Mouse (Mus musculus) CH12.LX (cell line): ENCODE data around the gene Cables2. TPM values are rescaled to one million over a fixed set of nuclear protein-coding genes. Genes with fewer than 3 reads are reported as not detected.

Experiments
- DNase-seq: peaks from one replicate; pipeline ENCODE4 v3.0.0-alpha.2; 2013; ENCODE audit errors: extremely low read depth
- H3K27ac ChIP-seq: 2 replicates; pipeline ENCODE4 v1.5.1; 2012; ENCODE audit warnings: low read depth, mild to moderate bottlenecking, control low read depth, moderate library complexity; ENCODE audit not compliant: insufficient read depth
- H3K27me3 ChIP-seq: replicated peaks from 2 replicates; pipeline ENCODE3; 2012; ENCODE audit warnings: inconsistent platforms
- H3K36me3 ChIP-seq, 2 experiments: replicated peaks in 1 of 2; 2 replicates each; pipeline versions ENCODE3 to v1.6.1; 2012; ENCODE audit warnings: inconsistent platforms in 1 of 2, low read length in 1 of 2, mild to moderate bottlenecking in 1 of 2, mixed read lengths in 1 of 2, moderate library complexity in 1 of 2; ENCODE audit not compliant: control insufficient read depth in 1 of 2, insufficient read depth in 1 of 2
- H3K4me1 ChIP-seq, 2 experiments: 2 replicates each; pipeline ENCODE4 v1.6.1; 2012; ENCODE audit warnings: inconsistent platforms in 1 of 2, moderate library complexity in 1 of 2; ENCODE audit not compliant: insufficient read depth in 2 of 2, control insufficient read depth in 1 of 2
- H3K4me2 ChIP-seq: 2 replicates; pipeline ENCODE4 v1.6.1; 2012; ENCODE audit warnings: low read depth, mild to moderate bottlenecking, control low read depth; ENCODE audit not compliant: poor library complexity, insufficient read depth, severe bottlenecking
- H3K4me3 ChIP-seq, 3 experiments: fragments of 150-350 bp in 1 of 3; sonication (generic) in 1 of 3; replicated peaks in 1 of 3; 2 replicates each; pipeline versions ENCODE3 to v1.5.1; 2011 to 2012; ENCODE audit warnings: low read depth in 2 of 3, low read length in 2 of 3, mild to moderate bottlenecking in 2 of 3, moderate library complexity in 2 of 3, control low read depth in 1 of 3, improper control_type of control experiment in 1 of 3, inconsistent platforms in 1 of 3, mixed read lengths in 1 of 3; ENCODE audit not compliant: poor library complexity in 1 of 3
- H3K79me2 ChIP-seq: replicated peaks from 2 replicates; pipeline ENCODE4 v1.6.1; 2012; ENCODE audit warnings: mild to moderate bottlenecking, moderate library complexity; ENCODE audit not compliant: control insufficient read depth, poor library complexity, insufficient read depth, severe bottlenecking; ENCODE audit errors: extremely low read depth
- H3K9ac ChIP-seq: 2 replicates; pipeline ENCODE4 v1.6.1; 2012; ENCODE audit warnings: low read depth, mild to moderate bottlenecking, control low read depth, moderate library complexity; ENCODE audit not compliant: insufficient read depth
- H3K9me3 ChIP-seq: replicated peaks from 2 replicates; pipeline ENCODE3; 2012; ENCODE audit warnings: low read length, inconsistent platforms, mixed read lengths
- BHLHE40 ChIP-seq: IDR thresholded peaks from 2 replicates; pipeline ENCODE4 v1.6.1; 2011; ENCODE audit warnings: mild to moderate bottlenecking, low read depth, low read length, improper control_type of control experiment
- CHD2 ChIP-seq: IDR thresholded peaks from 2 replicates; pipeline ENCODE4 v1.6.1; 2011; ENCODE audit warnings: low read length, improper control_type of control experiment
- E2F4 ChIP-seq: IDR thresholded peaks from 2 replicates; pipeline ENCODE4 v1.6.1; 2011; ENCODE audit warnings: low read depth, low read length, improper control_type of control experiment; ENCODE audit not compliant: insufficient replicate concordance
- ELF1 ChIP-seq: IDR thresholded peaks from 2 replicates; pipeline ENCODE4 v1.6.1; 2014; ENCODE audit warnings: low read depth, mild to moderate bottlenecking, inconsistent platforms, low read length, improper control_type of control experiment
- ETS1 ChIP-seq: conservative IDR thresholded peaks from 2 replicates; pipeline ENCODE4 v1.6.1; 2012; ENCODE audit warnings: low read depth, mild to moderate bottlenecking, inconsistent platforms, low read length, improper control_type of control experiment, moderate library complexity
- HCFC1 ChIP-seq: IDR thresholded peaks from 2 replicates; pipeline ENCODE4 v1.6.1; 2012; ENCODE audit warnings: low read depth, mild to moderate bottlenecking, inconsistent platforms, low read length, improper control_type of control experiment
- IRF4 ChIP-seq: IDR thresholded peaks from 2 replicates; pipeline ENCODE4 v1.6.1; 2014; ENCODE audit warnings: low read depth, mild to moderate bottlenecking, inconsistent platforms, low read length, improper control_type of control experiment
- JUN ChIP-seq: IDR thresholded peaks from 2 replicates; pipeline ENCODE4 v1.6.1; 2011; ENCODE audit warnings: low read depth, mild to moderate bottlenecking, low read length, improper control_type of control experiment, moderate library complexity; ENCODE audit not compliant: insufficient read depth
- MAFK ChIP-seq: IDR thresholded peaks from 2 replicates; pipeline ENCODE4 v1.6.1; 2011; ENCODE audit warnings: low read length, improper control_type of control experiment; ENCODE audit not compliant: insufficient replicate concordance
- MAX ChIP-seq: IDR thresholded peaks from 2 replicates; pipeline ENCODE4 v1.6.1; 2011; ENCODE audit warnings: low read length, improper control_type of control experiment
- MAZ ChIP-seq: IDR thresholded peaks from 2 replicates; pipeline ENCODE4 v1.6.1; 2012; ENCODE audit warnings: low read depth, mild to moderate bottlenecking, inconsistent platforms, low read length, improper control_type of control experiment, moderate library complexity
- MEF2A ChIP-seq: IDR thresholded peaks from 2 replicates; pipeline ENCODE4 v1.6.1; 2014; ENCODE audit warnings: low read depth, mild to moderate bottlenecking, inconsistent platforms, low read length, improper control_type of control experiment, borderline replicate concordance
- MXI1 ChIP-seq: IDR thresholded peaks from 2 replicates; pipeline ENCODE4 v1.6.1; 2011; ENCODE audit warnings: mild to moderate bottlenecking, low read depth, low read length, improper control_type of control experiment
- MYC ChIP-seq: IDR thresholded peaks from 2 replicates; pipeline ENCODE4 v1.6.1; 2011; ENCODE audit warnings: low read depth, mild to moderate bottlenecking, improper control_type of control experiment, low read length
- NRF1 ChIP-seq: IDR thresholded peaks from 2 replicates; pipeline ENCODE4 v1.6.1; 2014; ENCODE audit warnings: low read depth, mild to moderate bottlenecking, inconsistent platforms, low read length, improper control_type of control experiment, moderate library complexity
- POLR2AphosphoS2 ChIP-seq: IDR thresholded peaks from 2 replicates; pipeline ENCODE4 v1.6.1; 2011; ENCODE audit warnings: low read depth, low read length, improper control_type of control experiment
- UBTF ChIP-seq: IDR thresholded peaks from 2 replicates; pipeline ENCODE4 v1.6.1; 2012; ENCODE audit warnings: low read depth, mild to moderate bottlenecking, inconsistent platforms, low read length, improper control_type of control experiment, moderate library complexity
- USF2 ChIP-seq: conservative IDR thresholded peaks from 2 replicates; pipeline ENCODE4 v1.6.1; 2011; ENCODE audit warnings: low read depth, low read length, improper control_type of control experiment
- ZKSCAN1 ChIP-seq: IDR thresholded peaks from 2 replicates; pipeline ENCODE4 v1.6.1; 2012; ENCODE audit warnings: low read depth, inconsistent platforms, low read length, improper control_type of control experiment, borderline replicate concordance
- ZMIZ1 ChIP-seq: IDR thresholded peaks from 2 replicates; pipeline ENCODE4 v1.6.1; 2012; ENCODE audit warnings: low read depth, mild to moderate bottlenecking, inconsistent platforms, low read length, improper control_type of control experiment
- ZNF384 ChIP-seq: IDR thresholded peaks from 2 replicates; pipeline ENCODE4 v1.6.1; 2012; ENCODE audit warnings: low read depth, low read length, improper control_type of control experiment, inconsistent platforms
- dilution Hi-C: fragments of 300-500 bp; cut with MboI; formaldehyde crosslinking; loops from 2 replicates; pipeline ENCODE4 v1.14.3; 2020; ENCODE audit warnings: low sequenced_read_pairs; ENCODE audit not compliant: extremely low pct_unique_long_range_greater_than_20kb, extremely low pct_ligation_motif_present
- in situ Hi-C: fragments of 300-500 bp; cut with MboI; formaldehyde crosslinking; loops from 3 replicates; pipeline ENCODE4 v1.14.3; 2019; ENCODE audit warnings: low sequenced_read_pairs, low pct_ligation_motif_present, low pct_unique_long_range_greater_than_20kb, mixed read lengths
- polyA plus RNA-seq: library from polyadenylated mRNA; unstranded; fragments of >175 nt; gene quantifications from 2 replicates; pipeline ENCODE4 v1.2.1, GENCODE M21; 2012; ENCODE audit warnings: low read depth; ENCODE audit not compliant: insufficient read length
- total RNA-seq, 2 experiments: library from RNA; depleted of rRNA; stranded (reverse); fragments of 300-350 nt in 1 of 2; fragments of >200 nt in 1 of 2; gene quantifications; 2 replicates each; pipeline ENCODE4 v1.2.3; 2012 to 2014

The Cables2 gene
- total and polyA plus RNA-seq, 3 experiments: 13.0 to 29.9 (median 17.2) TPM

DNA sequence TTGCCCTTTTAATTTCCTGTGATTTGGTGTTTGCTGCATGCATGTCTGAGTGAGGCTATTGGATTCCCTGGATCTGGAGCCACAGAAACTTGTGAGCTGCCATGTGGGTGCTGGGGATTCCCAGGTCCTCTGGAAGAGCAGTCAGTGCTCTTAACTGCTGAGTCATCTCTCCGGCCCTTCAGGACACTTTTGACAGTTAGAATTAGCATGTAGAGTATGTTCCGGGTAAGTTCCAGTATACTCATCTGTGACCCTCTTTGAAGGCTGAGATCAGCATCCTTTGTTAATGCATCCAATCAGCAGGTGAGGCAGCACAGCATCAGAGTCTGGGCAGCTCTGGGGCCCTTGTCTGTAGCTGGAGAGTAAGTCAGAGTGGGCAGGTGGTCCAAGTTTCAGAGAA, 27.0 kb upstream of the Cables2 start:
- dilution Hi-C loops: no loop called here
- no peak overlapping the region for H3K4me3 ChIP-seq
- H3K4me2 ChIP-seq: no peak overlapping the region
- peak; percentile 95 for TF ChIP-seq MAFK
- TF ChIP-seq NRF1: no peak
- TF ChIP-seq ELF1: peak; percentile 43; the same call in 1 of the 2 replicates
- TF ChIP-seq ETS1: peak; percentile 72
- no peak for TF ChIP-seq POLR2AphosphoS2
- peak; percentile 34; the same call in 1 of the 2 replicates for TF ChIP-seq MEF2A
- 0 out of 2 replicates have a peak, but pooled peaks have one; percentile 40 for TF ChIP-seq MXI1
- peak; percentile 56; the same call in 1 of the 2 replicates for TF ChIP-seq IRF4
- peak; percentile 43; the same call in 1 of the 2 replicates for TF ChIP-seq BHLHE40
- TF ChIP-seq, all 38 proteins: peak for 7
- Histone ChIP-seq H3K9ac (no peak overlapping the region), H3K9me3 (no peaks in the 10 kb centered on the region), H3K36me3 (no peaks in the 10 kb centered on the region), H3K4me1 (peaks cover 6 to 26% of the 10 kb centered on the region in 2 experiments; a peak in 3 of 4 replicates), H3K79me2 (no peaks in the 10 kb centered on the region), H3K27me3 (no peaks in the 10 kb centered on the region), H3K27ac (no peak overlapping the region)
- in situ Hi-C loops: no loop called here
- peak; percentile 53 for DNase-seq

DNA sequence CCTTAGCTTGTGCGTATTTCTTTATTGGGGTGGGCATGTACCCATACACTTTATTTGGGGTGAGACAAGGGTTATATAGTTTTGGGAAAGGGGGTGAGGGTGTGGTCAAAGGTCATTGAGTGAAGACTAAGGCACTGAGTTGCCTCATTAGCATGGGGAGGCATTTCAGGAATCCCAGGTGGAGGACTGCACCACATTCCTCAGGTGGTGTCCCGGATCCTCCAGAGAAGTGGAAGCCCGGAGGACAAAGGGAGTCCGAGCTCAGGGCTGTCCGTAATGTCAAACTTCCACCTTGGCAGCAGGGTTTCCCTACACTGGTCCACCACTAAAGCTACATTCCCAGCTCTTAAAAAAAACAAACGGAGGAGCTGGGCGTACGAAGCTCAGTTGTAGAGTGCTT, 19.6 kb upstream of the Cables2 start:
- Histone ChIP-seq H3K27ac (no peak overlapping the region), H3K4me3 (no peak overlapping the region), H3K9me3 (no peaks in the 10 kb centered on the region), H3K27me3 (peaks cover 43% of the 10 kb centered on the region), H3K4me1 (no peaks in the 10 kb centered on the region; a peak in 1 of 4 replicates), H3K9ac (no peak overlapping the region), H3K36me3 (no peaks in the 10 kb centered on the region), H3K4me2 (no peak overlapping the region), H3K79me2 (no peaks in the 10 kb centered on the region)
- in situ Hi-C loops: no loop called here
- no peak for TF ChIP-seq ELF1
- TF ChIP-seq E2F4: no peak
- TF ChIP-seq MYC: no peak
- TF ChIP-seq CHD2: no peak
- TF ChIP-seq MXI1: no peak
- no peak for TF ChIP-seq NRF1
- no peak for TF ChIP-seq ZMIZ1
- no peak for TF ChIP-seq USF2
- no peak for TF ChIP-seq MAX
- TF ChIP-seq ZKSCAN1: no peak
- TF ChIP-seq UBTF: no peak
- TF ChIP-seq HCFC1: no peak
- TF ChIP-seq ZNF384: no peak
- no peak for TF ChIP-seq MAZ
- TF ChIP-seq MAFK: no peak
- TF ChIP-seq JUN: no peak
- TF ChIP-seq IRF4: no peak
- dilution Hi-C loops: no loop called here
- DNase-seq: no peak
